Mouse (Mus musculus): ENCODE data around the gene Sinhcaf.
"Not testable (repeated sequence)": the region's sequence is repeated elsewhere in the genome, so short reads cannot be mapped to it uniquely, and the experiment has no call there.

GRCm38 (mm10) chr6:148940383-148940782, 5.9 kb downstream of the Sinhcaf start:
- not testable (repeated sequence) for TF ChIP-seq CTCF (conservative IDR thresholded peaks at IDR 0.05; ENCODE audit: insufficient read depth, insufficient read length, low read depth, low read length); POLR2A (IDR thresholded peaks at IDR 0.05; ENCODE audit: low read depth, low read length)

Data from kidney, adult 2 months (tissue).